Mouse (Mus musculus) heart, postnatal 0 days (tissue): ENCODE measurements around the gene Lrmp.

Experiments used
- CTCF ChIP-seq: IDR thresholded peaks from 2 replicates; pipeline ENCODE4 v1.5.1; 2016; ENCODE audit warnings: antibody characterized with exemption, control low read depth, low read depth
- EP300 ChIP-seq: IDR thresholded peaks from 2 replicates; pipeline ENCODE4 v1.6.1; 2016; ENCODE audit warnings: antibody characterized with exemption, low read depth

- TF ChIP-seq CTCF, result 0 out of 2 replicates have a peak, but pooled peaks have one; percentile 3
- no peak for TF ChIP-seq EP300
These were observed 32.3 kb downstream of the Lrmp start for GRCm38 (mm10) chr6:145147716-145148115.
